Mouse (Mus musculus) embryonic facial prominence, embryonic 15.5 days (tissue): Measurements from ENCODE around the gene Mpdu1. TPM values are rescaled to one million over a fixed set of nuclear protein-coding genes. Genes with fewer than 3 reads are reported as not detected.

Source experiments
- ATAC-seq: fragments of 200-750 bp; cut with Nextera tagmentation; 2 replicates; pipeline ENCODE4 v1.8.0; 2017; ENCODE audit warnings: low read depth, moderate TSS enrichment; ENCODE audit not compliant: insufficient number of reproducible peaks, low FRiP score, low TSS enrichment
- H3K27ac ChIP-seq: fragments of 300-500 bp; sonication (generic); replicated peaks from 2 replicates; pipeline ENCODE4 v1.5.1; 2015; ENCODE audit warnings: mild to moderate bottlenecking, inconsistent platforms
- H3K27me3 ChIP-seq: fragments of 300-500 bp; sonication (generic); 2 replicates; pipeline ENCODE4 v1.6.1; 2015; ENCODE audit warnings: inconsistent platforms
- H3K36me3 ChIP-seq: fragments of 300-500 bp; sonication (generic); 2 replicates; pipeline ENCODE4 v1.6.1; 2015; ENCODE audit warnings: mild to moderate bottlenecking, inconsistent platforms
- H3K4me1 ChIP-seq: fragments of 300-500 bp; sonication (generic); 2 replicates; pipeline ENCODE4 v1.6.1; 2015; ENCODE audit warnings: inconsistent platforms
- H3K4me2 ChIP-seq: fragments of 300-500 bp; sonication (generic); replicated peaks from 2 replicates; pipeline ENCODE4 v1.6.1; 2015; ENCODE audit warnings: mild to moderate bottlenecking, inconsistent platforms
- H3K4me3 ChIP-seq: fragments of 300-500 bp; sonication (generic); replicated peaks from 2 replicates; pipeline ENCODE4 v1.5.1; 2015; ENCODE audit warnings: mild to moderate bottlenecking, inconsistent platforms
- H3K9ac ChIP-seq: fragments of 300-500 bp; sonication (generic); 2 replicates; pipeline ENCODE4 v1.6.1; 2015; ENCODE audit warnings: inconsistent platforms
- H3K9me3 ChIP-seq: fragments of 300-500 bp; sonication (generic); replicated peaks from 2 replicates; pipeline ENCODE4 v1.6.1; 2016; ENCODE audit warnings: inconsistent platforms
- WGBS: fragments of 180-500 bp; shearing (Covaris S2); methylation state at CpG from one replicate; pipeline ENCODE4 v1.1.7; 2015; 5-methylcytosine and 5-hydroxymethylcytosine counted together
- polyA plus RNA-seq: library from polyadenylated mRNA; unstranded; fragments of >200 nt; fragmentation: Nextera tagmentation; extraction: Ambion mirVana; gene quantifications from 2 replicates; pipeline ENCODE4 v1.2.1, GENCODE M21; 2015

The Mpdu1 gene
- polyA plus RNA-seq, 1 experiment from 2014 or later, result 66.5 TPM

- 49% methylated on average over 5 of the region's 5 CpGs for WGBS
- H3K4me2 ChIP-seq, result no peak overlapping the region
- no peak overlapping the region for H3K9ac ChIP-seq
Measured at GRCm38 (mm10) chr11:69687061-69687460, 24.6 kb upstream of the Mpdu1 start.

GRCm38 (mm10) chr11:69686377-69686776 is 23.9 kb upstream of the Mpdu1 start:
- Histone ChIP-seq H3K4me3 (no peak overlapping the region), H3K27ac (peak overlapping the region; percentile 51), H3K4me1 (peaks cover 47% of the 10 kb centered on the region), H3K27me3 (no peaks in the 10 kb centered on the region), H3K9me3 (no peaks in the 10 kb centered on the region), H3K4me2 (no peak overlapping the region), H3K9ac (no peak overlapping the region), H3K36me3 (no peaks in the 10 kb centered on the region)
- 11% methylated on average over 4 of the region's 4 CpGs for WGBS
- no peak for ATAC-seq

More at GRCm38 (mm10) chr11:69687061-69687460, 24.6 kb upstream of the Mpdu1 start:
- no peaks in the 10 kb centered on the region for H3K36me3 ChIP-seq
- no peaks in the 10 kb centered on the region for H3K9me3 ChIP-seq
- peaks cover 47% of the 10 kb centered on the region for H3K4me1 ChIP-seq
- H3K27me3 ChIP-seq, result no peaks in the 10 kb centered on the region
- peak overlapping the region; percentile 51; the same call in 1 of the 2 replicates for H3K27ac ChIP-seq
- no peak for ATAC-seq
- H3K4me3 ChIP-seq, result no peak overlapping the region

- WGBS, result 66% methylated on average over 10 of the region's 10 CpGs
- H3K27ac ChIP-seq, result peak within 1 kb of the TSS; percentile 97
- ATAC-seq, result no peak
- H3K4me1 ChIP-seq, result peaks cover 51% of the 10 kb centered on the region
- H3K4me2 ChIP-seq, result no peak within 1 kb of the TSS
- no peaks in the 10 kb centered on the region for H3K36me3 ChIP-seq
- no peaks in the 10 kb centered on the region for H3K9me3 ChIP-seq
- H3K27me3 ChIP-seq, result no peaks in the 10 kb centered on the region
- no peak within 1 kb of the TSS for H3K9ac ChIP-seq
- no peak within 1 kb of the TSS for H3K4me3 ChIP-seq
Measured at GRCm38 (mm10) chr11:69685526-69686148, 23.2 kb upstream of the Mpdu1 start, which contains the start of gene Tnfsf13. Gene Tnfsf13, minus strand, starts transcription at chr11:69685784.

GRCm38 (mm10) chr11:69684936-69685335 is 22.5 kb upstream of the Mpdu1 start:
- Histone ChIP-seq H3K4me3 (no peak overlapping the region), H3K27ac (peak overlapping the region; percentile 97), H3K4me2 (no peak overlapping the region), H3K9ac (no peak overlapping the region), H3K27me3 (no peaks in the 10 kb centered on the region), H3K4me1 (peaks cover 58% of the 10 kb centered on the region), H3K9me3 (no peaks in the 10 kb centered on the region), H3K36me3 (no peaks in the 10 kb centered on the region)
- WGBS, result 82% methylated on average over 6 of the region's 6 CpGs
- ATAC-seq, result no peak

- Histone ChIP-seq H3K9ac (no peak overlapping the region), H3K4me3 (no peak overlapping the region), H3K9me3 (no peaks in the 10 kb centered on the region), H3K36me3 (no peaks in the 10 kb centered on the region), H3K4me1 (peaks cover 64% of the 10 kb centered on the region), H3K4me2 (no peak overlapping the region), H3K27me3 (no peaks in the 10 kb centered on the region), H3K27ac (peak overlapping the region; percentile 97)
- WGBS, result 74% methylated on average over 12 of the region's 12 CpGs
- ATAC-seq, result no peak
Measured at GRCm38 (mm10) chr11:69684128-69684745, 21.8 kb upstream of the Mpdu1 start.

- 68% methylated on average over 7 of the region's 7 CpGs for WGBS
- no peaks in the 10 kb centered on the region for H3K27me3 ChIP-seq
- peak overlapping the region; percentile 85 for H3K4me2 ChIP-seq
- H3K36me3 ChIP-seq, result peaks cover 4% of the 10 kb centered on the region
- peaks cover 64% of the 10 kb centered on the region for H3K4me1 ChIP-seq
- no peak for ATAC-seq
- H3K4me3 ChIP-seq, result no peak overlapping the region
- no peak overlapping the region for H3K9ac ChIP-seq
- peak overlapping the region; percentile 97 for H3K27ac ChIP-seq
- H3K9me3 ChIP-seq, result no peaks in the 10 kb centered on the region
Measured at GRCm38 (mm10) chr11:69683576-69683975, 21.1 kb upstream of the Mpdu1 start.

GRCm38 (mm10) chr11:69682840-69683533 is 20.5 kb upstream of the Mpdu1 start:
- Histone ChIP-seq H3K27ac (peak overlapping the region; percentile 97), H3K4me1 (peaks cover 64% of the 10 kb centered on the region), H3K9me3 (no peaks in the 10 kb centered on the region), H3K4me3 (peak overlapping the region; percentile 80), H3K4me2 (peak overlapping the region; percentile 85), H3K36me3 (peaks cover 10% of the 10 kb centered on the region), H3K27me3 (no peaks in the 10 kb centered on the region), H3K9ac (peak overlapping the region; percentile 23; the same call in 1 of the 2 replicates)
- 0 out of 2 replicates have a peak, but pooled peaks have one; percentile 24 for ATAC-seq
- 7% methylated on average over 12 of the region's 12 CpGs for WGBS

GRCm38 (mm10) chr11:69682209-69682839 is 19.9 kb upstream of the Mpdu1 start:
- Histone ChIP-seq H3K9me3 (no peaks in the 10 kb centered on the region), H3K27ac (peak overlapping the region; percentile 97), H3K27me3 (no peaks in the 10 kb centered on the region), H3K36me3 (peaks cover 14% of the 10 kb centered on the region), H3K4me3 (peak overlapping the region; percentile 80), H3K4me1 (peaks cover 64% of the 10 kb centered on the region), H3K9ac (peak overlapping the region; percentile 51), H3K4me2 (peak overlapping the region; percentile 85)
- WGBS, result 26% methylated on average over 24 of the region's 24 CpGs
- no peak for ATAC-seq

GRCm38 (mm10) chr11:69681314-69682208 is 19.1 kb upstream of the Mpdu1 start, which contains the start of gene Senp3:
Gene Senp3, minus strand, starts transcription at chr11:69682084.
- Histone ChIP-seq H3K9ac (peak within 1 kb of the TSS; percentile 78), H3K27ac (peak within 1 kb of the TSS; percentile 97), H3K4me1 (peaks cover 58% of the 10 kb centered on the region), H3K27me3 (no peaks in the 10 kb centered on the region), H3K36me3 (peaks cover 22% of the 10 kb centered on the region), H3K9me3 (no peaks in the 10 kb centered on the region), H3K4me2 (peak within 1 kb of the TSS; percentile 85), H3K4me3 (peak within 1 kb of the TSS; percentile 80)
- peak; percentile 95 for ATAC-seq
- under 1% methylated on average over 70 of the region's 80 CpGs for WGBS

- H3K4me1 ChIP-seq, result peaks cover 45% of the 10 kb centered on the region
- H3K9me3 ChIP-seq, result no peaks in the 10 kb centered on the region
- 88% methylated on average over 30 of the region's 30 CpGs for WGBS
- no peak for ATAC-seq
- peak overlapping the region; percentile 85 for H3K4me2 ChIP-seq
- H3K27me3 ChIP-seq, result no peaks in the 10 kb centered on the region
- peaks cover 35% of the 10 kb centered on the region for H3K36me3 ChIP-seq
- H3K27ac ChIP-seq, result no peak overlapping the region
- peak overlapping the region; percentile 80 for H3K4me3 ChIP-seq
- H3K9ac ChIP-seq, result peak overlapping the region; percentile 78; the same call in 1 of the 2 replicates
Measured at GRCm38 (mm10) chr11:69680136-69680855, 17.9 kb upstream of the Mpdu1 start.
